Mouse (Mus musculus) kidney, embryonic 14.5 days (tissue): ENCODE measurements around the gene Zfp626. TPM values are rescaled to one million over a fixed set of nuclear protein-coding genes. Genes with fewer than 3 reads are reported as not detected.
"Not testable (repeated sequence)": the region's sequence is repeated elsewhere in the genome, so short reads cannot be mapped to it uniquely, and the experiment has no call there.

Source experiments
- ATAC-seq: fragments of 200-750 bp; cut with Nextera tagmentation; 2 replicates; pipeline ENCODE4 v1.8.0; 2017; ENCODE audit warnings: moderate number of reproducible peaks, mild to moderate bottlenecking, moderate TSS enrichment, moderate library complexity; ENCODE audit not compliant: low FRiP score, low TSS enrichment
- H3K27ac ChIP-seq: fragments of 300-500 bp; sonication (generic); 2 replicates; pipeline ENCODE4 v1.5.1; 2014; ENCODE audit warnings: low read depth, mild to moderate bottlenecking, low read length, moderate library complexity, mixed read lengths
- H3K27me3 ChIP-seq: fragments of 300-500 bp; sonication (generic); 2 replicates; pipeline ENCODE4 v1.6.1; 2014; ENCODE audit warnings: mild to moderate bottlenecking, low read length; ENCODE audit not compliant: control insufficient read depth, insufficient read depth
- H3K36me3 ChIP-seq: fragments of 300-500 bp; sonication (generic); 2 replicates; pipeline ENCODE4 v1.6.1; 2014; ENCODE audit warnings: low read length, mixed read lengths; ENCODE audit not compliant: control insufficient read depth, insufficient read depth
- H3K4me1 ChIP-seq: fragments of 300-500 bp; sonication (generic); 2 replicates; pipeline ENCODE4 v1.6.1; 2014; ENCODE audit warnings: low read length, mixed read lengths; ENCODE audit not compliant: control insufficient read depth, insufficient read depth
- H3K4me2 ChIP-seq: fragments of 300-500 bp; sonication (generic); replicated peaks from 2 replicates; pipeline ENCODE4 v1.6.1; 2014; ENCODE audit warnings: low read depth, mild to moderate bottlenecking, low read length
- H3K4me3 ChIP-seq: fragments of 300-500 bp; sonication (generic); 2 replicates; pipeline ENCODE4 v1.5.1; 2014; ENCODE audit warnings: mild to moderate bottlenecking, low read length
- H3K9ac ChIP-seq: fragments of 300-500 bp; sonication (generic); 2 replicates; pipeline ENCODE4 v1.6.1; 2014; ENCODE audit warnings: low read depth, mild to moderate bottlenecking, low read length, moderate library complexity
- H3K9me3 ChIP-seq: fragments of 300-500 bp; sonication (generic); 2 replicates; pipeline ENCODE4 v1.6.1; 2016; ENCODE audit warnings: low read length; ENCODE audit not compliant: control insufficient read depth
- WGBS: fragments of 180-500 bp; shearing (Covaris S2); extraction: QIAGEN DNeasy Blood & Tissue Kit; methylation state at CpG from one replicate; pipeline ENCODE4 v1.1.7; 2014; 5-methylcytosine and 5-hydroxymethylcytosine counted together
- polyA plus RNA-seq: library from polyadenylated mRNA; unstranded; fragments of >200 nt; fragmentation: Nextera tagmentation; extraction: Ambion mirVana; gene quantifications from 2 replicates; pipeline ENCODE4 v1.2.1, GENCODE M21; 2014

Gene Zfp626
- 2.0 and 2.5 TPM in 2 replicates for polyA plus RNA-seq

- peaks cover 28% of the 10 kb centered on the region for H3K36me3 ChIP-seq
- not testable (repeated sequence) for H3K9me3 ChIP-seq, H3K4me3 ChIP-seq, H3K4me1 ChIP-seq, H3K9ac ChIP-seq, H3K4me2 ChIP-seq, H3K27ac ChIP-seq, ATAC-seq, H3K27me3 ChIP-seq
- WGBS = 91% methylated on average over 3 of the region's 3 CpGs
Observed at GRCm38 (mm10) chr7:27806896-27807295, at the start of gene Zfp626. Gene Zfp626, plus strand, starts transcription at chr7:27807196.

- no peaks in the 10 kb centered on the region for H3K4me1 ChIP-seq
- no peaks in the 10 kb centered on the region for H3K36me3 ChIP-seq
- peak overlapping the region; percentile 2; the same call in 1 of the 2 replicates for H3K9ac ChIP-seq
- H3K27ac ChIP-seq = no peak overlapping the region
- H3K27me3 ChIP-seq = peaks cover 2% of the 10 kb centered on the region; the same call in 1 of the 2 replicates
- peak overlapping the region; percentile 14 for H3K4me3 ChIP-seq
- 17% methylated on average over 17 of the region's 17 CpGs for WGBS
- H3K9me3 ChIP-seq = no peaks in the 10 kb centered on the region
- peak overlapping the region; percentile 48 for H3K4me2 ChIP-seq
- 0 out of 2 replicates have a peak, but pooled peaks have one; percentile 57 for ATAC-seq
Observed at GRCm38 (mm10) chr7:27765176-27765886, 41.7 kb upstream of the Zfp626 start.

- no peak overlapping the region for H3K4me2 ChIP-seq
- no peak overlapping the region for H3K9ac ChIP-seq
- peaks cover 17% of the 10 kb centered on the region for H3K9me3 ChIP-seq
- no peak for ATAC-seq
- no peaks in the 10 kb centered on the region for H3K36me3 ChIP-seq
- WGBS = 87% methylated on average over 5 of the region's 5 CpGs
- H3K27ac ChIP-seq = no peak overlapping the region
- H3K4me3 ChIP-seq = no peak overlapping the region
- no peaks in the 10 kb centered on the region for H3K4me1 ChIP-seq
- no peaks in the 10 kb centered on the region for H3K27me3 ChIP-seq
Observed at GRCm38 (mm10) chr7:27789306-27789705, 17.7 kb upstream of the Zfp626 start.

GRCm38 (mm10) chr7:27793865-27794264 lies 13.1 kb upstream of the Zfp626 start:
- H3K9me3 ChIP-seq, H3K27ac ChIP-seq, H3K27me3 ChIP-seq, H3K9ac ChIP-seq, H3K4me3 ChIP-seq, ATAC-seq, H3K4me2 ChIP-seq, H3K36me3 ChIP-seq, H3K4me1 ChIP-seq: not testable (repeated sequence)
- WGBS = 23% methylated on average over 2 of the region's 3 CpGs

GRCm38 (mm10) chr7:27794566-27794965 lies 12.4 kb upstream of the Zfp626 start:
- Histone ChIP-seq H3K27ac (no peak overlapping the region), H3K27me3 (no peaks in the 10 kb centered on the region), H3K9me3 (no peaks in the 10 kb centered on the region; the same call in 1 of the 2 replicates), H3K36me3 (no peaks in the 10 kb centered on the region), H3K4me3 (no peak overlapping the region), H3K9ac (no peak overlapping the region), H3K4me2 (no peak overlapping the region), H3K4me1 (no peaks in the 10 kb centered on the region)
- no peak for ATAC-seq

GRCm38 (mm10) chr7:27797906-27798811 lies 8.8 kb upstream of the Zfp626 start:
- Histone ChIP-seq H3K27me3 (no peaks in the 10 kb centered on the region), H3K4me3 (no peak overlapping the region), H3K9me3 (no peaks in the 10 kb centered on the region), H3K9ac (no peak overlapping the region), H3K4me1 (no peaks in the 10 kb centered on the region), H3K36me3 (no peaks in the 10 kb centered on the region), H3K4me2 (no peak overlapping the region), H3K27ac (no peak overlapping the region; the same call in 1 of the 2 replicates)
- WGBS = 38% methylated on average over 7 of the region's 8 CpGs
- 0 out of 2 replicates have a peak, but pooled peaks have one; percentile 72 for ATAC-seq

GRCm38 (mm10) chr7:27801137-27801536 lies 5.9 kb upstream of the Zfp626 start:
- H3K9ac ChIP-seq = no peak overlapping the region
- 54% methylated on average over 2 of the region's 2 CpGs for WGBS
- H3K4me1 ChIP-seq = no peaks in the 10 kb centered on the region
- H3K4me2 ChIP-seq = no peak overlapping the region
- no peak overlapping the region for H3K4me3 ChIP-seq
- H3K9me3 ChIP-seq = no peaks in the 10 kb centered on the region
- no peak overlapping the region for H3K27ac ChIP-seq
- no peak for ATAC-seq
- no peaks in the 10 kb centered on the region for H3K36me3 ChIP-seq
- no peaks in the 10 kb centered on the region for H3K27me3 ChIP-seq

- Histone ChIP-seq H3K27me3 (no peaks in the 10 kb centered on the region), H3K9ac (no peak overlapping the region), H3K4me2 (no peak overlapping the region), H3K9me3 (no peaks in the 10 kb centered on the region), H3K4me3 (no peak overlapping the region), H3K4me1 (no peaks in the 10 kb centered on the region), H3K36me3 (peaks cover 2% of the 10 kb centered on the region; the same call in 1 of the 2 replicates), H3K27ac (no peak overlapping the region)
- ATAC-seq = no peak
- WGBS = 76% methylated on average over 5 of the region's 5 CpGs
Observed at GRCm38 (mm10) chr7:27802986-27803385, 4.0 kb upstream of the Zfp626 start.
